Mouse (Mus musculus): ENCODE measurements around the gene Urgcp.

Urgcp gene

DNA sequence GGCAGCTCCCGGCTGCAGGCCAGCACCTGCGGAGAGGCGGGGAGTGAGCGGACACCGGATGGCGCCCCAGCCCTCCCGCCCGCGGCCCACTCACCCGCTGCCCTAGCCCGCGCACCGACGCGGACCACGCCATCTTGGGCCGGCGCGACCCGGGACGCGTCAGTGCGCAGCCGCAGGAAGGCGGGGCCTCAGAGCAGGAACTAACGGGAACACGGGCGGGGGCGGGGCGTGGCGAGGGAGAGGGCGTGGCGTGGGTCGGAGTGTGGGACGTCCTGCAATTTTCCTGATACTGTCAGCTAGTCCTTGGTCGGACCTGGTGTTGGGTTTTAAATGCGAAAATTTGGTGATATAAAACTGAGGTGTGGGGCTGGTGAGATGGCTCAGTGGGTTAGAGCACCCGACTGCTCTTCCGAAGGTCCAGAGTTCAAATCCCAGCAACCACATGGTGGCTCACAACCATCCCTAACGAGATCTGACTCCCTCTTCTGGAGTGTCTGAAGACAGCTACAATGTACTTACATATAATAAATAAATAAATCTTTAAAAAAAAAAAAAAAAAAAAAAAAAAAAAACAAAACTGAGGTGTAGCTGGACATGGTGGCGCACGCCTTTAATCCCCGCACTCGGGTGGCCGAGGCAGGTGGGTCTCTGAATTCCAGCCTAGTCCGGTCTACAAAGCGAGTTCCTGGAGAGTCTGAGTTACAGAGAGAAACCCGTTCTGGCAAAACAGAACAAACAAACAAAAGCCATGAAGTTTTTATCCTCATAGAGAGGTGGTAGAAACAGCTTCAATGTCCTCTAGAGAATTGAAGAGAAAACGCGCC, 54.4 kb downstream of the Urgcp start:
- peak; percentile 90 for DNase-seq (ENCODE audit: low spot score)

DNA sequence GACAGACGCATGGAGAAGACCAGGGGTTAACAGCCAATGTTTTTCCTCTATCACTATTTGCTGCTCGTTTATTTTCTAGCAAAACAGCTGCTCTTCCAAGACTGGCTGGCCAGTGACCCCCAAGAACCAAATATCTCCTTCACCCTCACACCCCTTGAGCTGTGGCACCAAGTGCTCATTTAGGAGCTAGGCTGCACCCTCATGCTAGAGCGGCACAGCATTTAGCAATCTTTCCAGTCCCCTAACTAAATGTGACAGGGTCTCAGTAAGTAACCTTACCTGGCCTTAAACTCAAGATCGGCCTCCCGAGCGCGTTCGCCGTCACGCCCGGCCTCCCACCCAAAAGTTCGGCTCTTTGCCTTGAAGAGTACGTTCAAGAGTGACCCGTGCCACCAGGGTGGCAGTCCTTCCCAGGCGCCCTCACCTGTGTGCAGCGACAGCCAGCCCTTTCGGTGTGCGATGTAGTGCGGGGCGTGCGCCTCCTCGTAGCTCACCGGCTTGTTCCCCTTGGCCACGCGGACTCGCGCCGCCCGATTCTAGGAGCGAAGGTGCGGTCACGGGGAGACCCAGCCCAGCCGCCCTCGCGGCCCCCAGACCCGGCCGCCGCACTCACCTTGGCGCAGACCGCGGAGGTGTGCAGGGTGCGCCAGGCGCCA, 55.2 kb downstream of the Urgcp start:
- peak; percentile 33 for DNase-seq (ENCODE audit: low spot score)

DNA sequence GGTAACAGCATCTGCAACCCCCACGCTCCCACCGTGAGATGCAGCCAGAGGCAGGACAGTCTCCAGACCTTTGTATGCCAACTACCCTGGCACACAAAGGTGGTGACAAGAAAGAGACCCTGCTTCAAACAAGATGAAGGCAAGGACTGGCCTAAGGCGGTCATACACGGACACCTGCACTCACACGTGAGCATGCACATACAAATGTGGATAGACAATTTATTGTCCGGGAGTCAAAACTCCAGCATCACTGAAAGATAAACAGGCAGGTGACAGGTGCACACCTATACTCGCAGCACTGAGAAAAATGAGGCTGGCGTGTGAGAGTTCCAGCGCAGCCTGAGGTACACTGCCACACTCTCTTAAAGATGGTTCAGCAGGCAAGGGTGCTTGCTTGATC, 56.2 kb downstream of the Urgcp start:
- no peak for DNase-seq (ENCODE audit: low spot score)

DNA sequence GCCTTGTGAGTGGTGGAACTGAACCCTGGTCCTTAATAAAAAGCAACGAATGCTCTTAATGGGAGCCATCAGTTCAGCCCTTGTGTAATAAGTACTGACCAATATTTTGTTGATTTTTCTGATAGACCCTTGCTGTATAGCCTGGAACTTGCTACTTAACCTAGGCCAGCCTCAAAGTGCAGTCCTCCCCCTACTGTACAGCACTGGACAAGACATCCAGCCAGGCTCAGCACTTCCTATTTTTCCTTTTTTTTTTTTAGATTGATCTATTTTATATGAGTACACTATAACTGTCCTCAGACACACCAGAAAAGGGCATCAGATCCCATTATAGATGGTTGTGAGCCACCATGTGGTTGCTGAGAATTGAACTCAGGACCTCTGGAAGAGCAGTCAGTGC, 58.8 kb downstream of the Urgcp start:
- no peak for DNase-seq (ENCODE audit: low spot score)

DNA sequence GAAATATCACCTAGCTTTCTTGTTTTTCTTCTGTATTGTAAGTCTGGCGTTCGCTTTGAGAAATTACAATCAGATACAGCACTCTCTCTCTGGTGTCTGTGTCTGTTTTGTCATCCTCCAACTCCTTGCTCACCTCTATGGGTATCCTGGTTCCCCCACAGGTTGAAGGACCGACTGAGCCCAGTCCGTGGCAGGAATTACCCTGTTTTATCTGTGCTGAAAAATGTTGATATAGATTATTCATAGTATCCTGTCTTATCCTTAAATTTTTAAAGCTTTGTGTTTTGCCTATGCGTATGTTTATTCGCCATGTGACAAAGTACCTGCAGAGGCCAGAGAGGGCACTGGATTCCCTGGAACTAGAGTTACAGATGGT, 59.2 kb downstream of the Urgcp start:
- DNase-seq (ENCODE audit: low spot score): no peak

DNA sequence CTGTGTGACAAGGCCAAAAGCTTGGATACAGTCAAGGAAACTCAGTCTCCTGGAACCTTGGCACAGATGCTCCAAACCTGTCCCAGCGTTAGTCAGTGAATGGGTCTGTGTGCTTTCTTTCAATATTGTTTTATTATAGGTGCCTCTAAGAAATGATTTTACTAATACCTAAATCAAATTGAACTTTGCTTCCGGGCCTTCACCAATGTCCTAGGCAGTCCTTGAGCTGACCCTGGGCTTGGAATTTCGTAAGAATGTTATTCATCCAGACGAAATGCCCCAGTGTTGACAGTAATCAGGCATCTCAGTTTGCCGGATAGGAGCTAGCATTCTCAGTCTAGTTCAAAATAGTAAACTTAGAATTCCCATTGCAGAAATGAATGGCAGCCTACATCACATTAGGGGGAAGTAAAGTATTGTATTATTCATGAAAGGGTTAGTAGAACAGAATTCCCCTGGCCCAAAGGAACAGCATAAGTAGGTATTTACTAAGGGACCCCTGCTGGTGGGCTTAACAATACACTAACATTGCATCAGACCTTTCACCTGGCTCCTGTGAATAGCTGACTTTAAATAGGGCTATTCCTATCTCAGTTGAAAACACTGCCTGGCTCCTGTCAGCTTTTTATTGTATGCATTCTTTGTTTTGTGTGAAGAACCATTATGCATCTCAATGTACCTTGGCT, 59.8 kb downstream of the Urgcp start:
- DNase-seq (ENCODE audit: low spot score): no peak

DNA sequence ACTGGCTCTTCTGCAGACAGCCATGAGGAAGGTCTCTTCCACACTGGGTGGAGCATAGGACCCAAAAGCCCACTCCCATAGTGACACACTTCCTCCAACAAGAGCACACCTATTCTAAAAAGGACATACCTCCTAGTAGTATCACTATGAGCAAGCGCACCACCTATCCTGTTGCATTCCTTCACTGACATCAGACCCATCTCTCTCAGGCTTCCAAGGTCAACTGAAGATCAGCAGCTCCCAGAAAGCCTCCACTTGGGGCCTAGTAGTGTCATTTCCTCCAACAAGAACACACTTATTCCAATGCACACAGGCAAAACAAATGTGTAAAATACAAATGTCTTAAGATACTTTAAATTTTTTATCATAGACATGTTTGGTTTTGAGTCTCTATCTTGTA, 60.4 kb downstream of the Urgcp start:
- DNase-seq (ENCODE audit: low spot score): no peak

DNA sequence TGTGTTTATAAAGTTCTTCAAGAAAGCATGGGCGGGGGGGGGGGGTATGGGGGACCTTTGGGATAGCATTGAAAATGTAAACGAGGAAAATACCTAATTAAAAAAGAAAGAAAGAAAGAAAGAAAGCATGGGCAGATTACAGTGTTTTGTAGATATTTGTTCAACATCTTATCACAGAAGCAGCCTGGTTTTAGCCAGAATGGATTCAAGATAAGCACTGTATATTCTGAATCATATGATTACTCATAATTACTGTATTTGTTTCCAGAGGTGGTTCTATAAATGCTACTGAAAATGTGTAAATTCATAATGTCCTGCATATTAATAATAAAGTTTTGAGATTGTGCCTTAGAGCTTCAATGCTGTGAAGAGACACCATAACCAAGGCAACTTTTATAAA, 60.9 kb downstream of the Urgcp start:
- DNase-seq (ENCODE audit: low spot score): no peak

DNA sequence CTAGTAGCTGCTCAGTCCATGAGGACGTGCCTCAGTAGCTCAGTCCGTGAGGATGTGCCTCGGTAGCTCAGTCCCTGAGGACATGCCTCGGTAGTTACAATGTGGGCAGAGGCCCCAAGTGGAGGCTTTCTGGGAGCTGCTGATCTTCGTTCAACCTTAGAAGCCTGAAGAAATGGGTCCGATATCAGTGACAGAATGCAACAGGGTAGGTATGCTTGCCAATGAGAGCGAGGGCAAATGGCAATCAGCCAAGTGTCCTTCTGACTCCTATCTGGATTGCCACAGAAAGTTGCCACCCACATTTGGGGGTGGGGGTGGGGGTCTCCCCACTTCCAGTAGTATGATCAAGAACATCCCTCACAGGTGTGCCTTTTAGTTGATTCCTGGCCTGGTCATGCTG, 61.4 kb downstream of the Urgcp start:
- no peak for DNase-seq (ENCODE audit: low spot score)

DNA sequence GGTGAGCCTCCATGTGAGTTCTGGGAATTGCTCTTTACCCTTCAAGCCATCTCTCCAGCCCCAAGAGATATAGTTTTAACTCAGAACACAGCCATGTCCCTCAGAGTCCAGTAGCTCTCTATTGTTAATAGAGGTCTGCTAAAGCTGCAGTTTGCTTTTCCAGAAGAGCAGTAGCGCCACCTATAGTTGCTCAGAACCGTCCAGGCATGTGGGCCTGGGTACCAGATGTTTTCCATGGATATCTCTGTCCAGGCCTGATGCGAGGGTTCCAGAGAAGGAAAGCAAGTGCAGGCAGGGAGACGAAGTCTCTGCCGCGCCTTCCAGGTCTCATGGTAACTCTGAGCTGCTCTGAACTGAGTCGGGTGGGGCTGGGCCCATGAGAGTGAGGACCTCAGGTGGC, 70.4 kb downstream of the Urgcp start:
- DNase-seq (ENCODE audit: low spot score): no peak

DNA sequence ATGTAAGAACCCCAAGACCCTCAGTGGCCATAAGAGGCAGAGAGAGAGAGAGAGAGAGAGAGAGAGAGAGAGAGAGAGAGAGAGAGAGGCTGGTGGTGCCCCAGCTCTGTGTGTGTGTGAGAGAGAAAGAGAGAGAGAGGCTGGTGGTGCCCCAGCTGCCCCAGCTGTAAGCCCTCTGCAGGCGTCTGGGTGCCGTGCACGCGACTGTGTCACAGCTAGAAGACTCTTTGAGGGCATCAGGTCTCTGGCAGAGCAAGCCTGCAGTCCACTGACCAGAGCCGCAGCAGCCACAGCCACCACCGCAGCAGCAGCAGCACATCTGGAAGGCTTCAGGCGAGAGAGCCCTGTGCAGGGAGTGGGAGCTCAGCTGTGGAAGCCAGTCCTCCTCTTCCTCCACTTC, 77.9 kb downstream of the Urgcp start:
- DNase-seq (ENCODE audit: low spot score): no peak

DNA sequence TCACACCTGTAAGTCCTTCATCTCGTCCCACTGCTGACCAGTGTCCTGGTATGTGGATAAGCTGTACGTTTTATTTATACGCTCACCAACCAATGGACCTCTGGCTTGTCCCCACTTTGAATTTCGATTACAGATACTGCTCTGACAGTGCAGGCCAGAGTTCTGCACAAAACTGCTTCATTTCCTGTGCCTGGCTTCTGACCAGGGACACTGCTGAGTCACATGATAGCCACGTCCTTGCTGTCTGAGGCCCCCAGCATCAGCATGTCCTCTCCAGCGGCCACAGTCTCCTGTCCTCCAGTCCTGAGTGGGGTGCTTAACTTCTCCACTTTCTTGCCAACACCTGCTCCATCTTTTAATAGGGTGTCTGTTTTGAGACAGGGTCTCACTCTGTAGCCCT, 79.6 kb downstream of the Urgcp start:
- DNase-seq (ENCODE audit: low spot score): no peak

All from c-Kit-positive CD71-positive TER-119-positive erythroid progenitor cells, embryonic 14.5 days (primary cell).